Mouse (Mus musculus) cerebellum, adult 2 months (tissue): Measurements from ENCODE around the gene Ap3m1.

Experiments
- CTCF ChIP-seq: fragments of 200-500 bp; IDR thresholded peaks from 2 replicates; pipeline ENCODE4 v1.5.1; 2011; ENCODE audit warnings: low read depth, mild to moderate bottlenecking, control low read depth, low read length, moderate library complexity, borderline replicate concordance; ENCODE audit not compliant: insufficient read depth
- POLR2A ChIP-seq: fragments of 200-500 bp; IDR thresholded peaks from 2 replicates; pipeline ENCODE4 v1.6.1; 2011; ENCODE audit warnings: low read length, control low read depth, borderline replicate concordance; ENCODE audit not compliant: insufficient read depth

- TF ChIP-seq POLR2A = no peak
- no peak for TF ChIP-seq CTCF
Observed at GRCm38 (mm10) chr14:21099371-21099770, 47.1 kb upstream of the Ap3m1 start.
